Mouse (Mus musculus): ENCODE measurements around the gene Gm42906.

DNA sequence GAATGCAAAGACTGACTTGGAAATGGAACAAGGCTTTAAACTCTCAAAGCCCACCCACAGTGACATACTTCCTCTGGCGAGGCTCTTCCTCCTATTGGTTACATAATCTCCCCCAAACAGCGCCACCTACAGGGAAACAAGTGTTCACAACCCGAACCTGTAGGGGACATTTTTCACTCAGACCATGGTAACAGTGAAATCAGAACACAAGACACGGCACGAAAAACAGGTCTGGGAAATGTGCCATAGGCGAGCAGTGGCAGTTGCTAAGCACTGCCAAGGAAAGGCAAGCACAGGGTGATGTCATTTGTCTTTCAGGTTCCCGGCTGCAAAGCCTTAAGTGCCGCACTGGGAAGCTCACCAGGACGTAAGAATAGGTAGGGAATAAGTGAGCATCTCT, 276.4 kb downstream of the Gm42906 start:
- no peak for TF ChIP-seq CHD1 (IDR thresholded peaks at IDR 0.05; ENCODE audit: low read depth, low read length)
- peak in 1 of 2 experiments; percentile 5; a peak in 2 of 4 replicates for TF ChIP-seq CTCF (conservative IDR thresholded peaks at IDR 0.05 in 1 of 2, IDR thresholded peaks at IDR 0.05 in 1 of 2; ENCODE audit: low read depth in 2 of 2, low read length in 2 of 2)
- TF ChIP-seq MEF2A (IDR thresholded peaks at IDR 0.05; ENCODE audit: borderline replicate concordance, low read depth, low read length), result no peak
